Mouse (Mus musculus) megakaryocyte, adult 5-6 weeks (primary cell): ENCODE measurements at regions not wholly inside any gene's neighbourhood (a gene's known extent, or its start where the extent isn't known, plus 50 kb on each side); places are given as distances from the start of the nearest gene placed in this dataset.

Experiments
- ATAC-seq: 2 replicates; pipeline ENCODE4 v1.8.0; 2016; ENCODE audit warnings: mild to moderate bottlenecking, inconsistent platforms; ENCODE audit not compliant: poor library complexity, severe bottlenecking

DNA sequence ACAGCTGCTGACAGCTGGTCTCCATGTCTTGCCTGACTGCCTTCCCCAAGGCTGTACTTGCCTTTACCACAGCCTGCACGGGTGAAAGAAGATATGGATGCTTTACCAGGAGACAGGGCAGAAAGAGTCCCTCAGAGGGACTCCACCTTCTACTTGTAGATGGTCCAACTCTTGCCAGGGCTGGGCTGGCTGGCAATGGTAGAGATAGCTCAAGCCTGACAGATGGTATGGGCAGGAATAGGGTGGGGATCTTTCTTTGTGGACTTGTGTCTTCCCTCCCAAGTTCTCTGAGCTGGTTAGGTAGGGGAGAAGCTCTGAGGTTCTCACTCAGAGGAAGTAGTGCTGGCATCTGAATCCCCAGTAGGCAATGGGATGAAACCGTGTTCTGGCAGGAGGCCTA lies 93.9 kb upstream of the Ret start:
- ATAC-seq, result no peak

DNA sequence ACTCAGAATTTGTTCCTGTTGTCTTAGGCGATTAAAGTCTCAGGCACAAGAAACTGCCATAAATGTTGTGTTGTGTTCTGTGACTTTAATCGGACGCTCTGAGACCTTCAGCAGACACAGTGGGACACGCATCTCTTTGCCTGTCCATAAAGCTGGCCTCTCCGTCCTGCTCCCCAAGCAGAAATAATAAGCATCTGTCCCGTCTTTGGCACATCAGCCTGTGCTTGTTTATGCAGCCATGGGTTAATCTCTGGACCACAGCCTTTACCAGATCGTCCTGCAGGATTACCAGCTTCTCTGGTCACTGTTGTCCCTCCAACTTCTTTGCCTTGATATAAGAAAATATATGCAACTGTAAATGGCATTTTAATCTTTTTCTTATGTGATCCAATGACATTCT lies 87.7 kb upstream of the Ret start:
- no peak for ATAC-seq

GRCm38 (mm10) chr6:118283949-118284568 lies 86.5 kb upstream of the Ret start:
- no peak for ATAC-seq

- ATAC-seq, result no peak
These were observed 66.4 kb upstream of the Ret start for GRCm38 (mm10) chr6:118263951-118264350.

- no peak for ATAC-seq
These were observed 62.4 kb upstream of the Ret start for GRCm38 (mm10) chr6:118259881-118260280.

DNA sequence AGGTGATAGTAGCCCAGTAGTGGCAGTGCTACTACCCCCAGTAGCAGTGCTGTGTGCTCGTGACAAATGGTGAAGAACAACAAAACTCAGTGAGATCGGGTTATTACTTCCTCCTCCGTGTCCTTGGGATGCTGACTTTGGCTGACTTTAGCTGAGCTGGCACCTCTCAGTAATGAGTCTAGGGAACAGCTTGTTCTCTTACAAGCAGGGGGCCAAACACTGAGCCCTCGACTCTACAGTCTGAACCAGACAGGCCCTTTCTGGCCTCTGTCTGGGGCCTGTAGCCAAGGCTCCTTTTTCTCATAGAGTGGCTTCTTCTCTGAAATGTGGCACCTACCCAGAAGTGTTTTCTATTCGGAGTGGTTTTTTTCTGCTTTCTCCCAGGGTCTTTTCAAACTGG lies 57.4 kb upstream of the Ret start:
- no peak for ATAC-seq

DNA sequence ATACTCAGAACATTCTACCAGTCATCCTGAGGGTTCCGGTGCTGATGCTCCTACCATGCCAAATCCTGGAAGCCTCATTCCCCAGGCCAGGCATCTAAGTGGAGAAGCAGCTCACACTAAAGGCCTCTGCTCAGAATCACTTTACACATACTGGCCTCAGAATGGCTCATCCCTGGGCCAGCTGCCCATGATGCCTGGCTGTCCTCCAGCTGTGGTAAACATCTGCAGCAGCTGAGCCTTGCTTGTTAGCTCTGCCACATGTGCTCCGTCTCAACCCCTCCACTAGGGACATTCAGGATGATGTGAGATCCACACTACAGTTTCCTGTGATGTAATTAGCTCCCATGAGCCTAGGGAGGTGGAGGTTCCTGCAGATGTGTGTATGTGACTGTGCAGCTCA lies 55.2 kb upstream of the Ret start:
- no peak for ATAC-seq

DNA sequence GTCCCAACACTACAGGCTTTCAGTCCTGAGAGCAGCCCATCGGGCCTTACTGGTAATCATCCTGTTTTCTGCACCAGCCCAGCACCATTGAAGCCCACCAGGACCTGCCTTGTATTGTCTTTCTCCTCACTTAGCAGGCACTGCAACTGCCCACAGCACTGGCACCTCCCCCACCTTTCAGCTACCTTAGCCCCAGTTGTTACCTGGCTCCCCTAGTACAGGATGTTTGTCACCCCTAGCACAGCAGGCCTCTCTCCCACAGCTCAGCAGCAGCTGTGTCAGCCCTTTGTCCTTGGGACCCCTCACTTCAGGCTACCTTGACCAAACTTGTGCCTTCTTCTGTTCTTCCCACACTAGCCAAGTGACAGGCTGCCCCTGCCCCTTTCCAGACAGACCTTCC lies 53.6 kb upstream of the Ret start:
- no peak for ATAC-seq

DNA sequence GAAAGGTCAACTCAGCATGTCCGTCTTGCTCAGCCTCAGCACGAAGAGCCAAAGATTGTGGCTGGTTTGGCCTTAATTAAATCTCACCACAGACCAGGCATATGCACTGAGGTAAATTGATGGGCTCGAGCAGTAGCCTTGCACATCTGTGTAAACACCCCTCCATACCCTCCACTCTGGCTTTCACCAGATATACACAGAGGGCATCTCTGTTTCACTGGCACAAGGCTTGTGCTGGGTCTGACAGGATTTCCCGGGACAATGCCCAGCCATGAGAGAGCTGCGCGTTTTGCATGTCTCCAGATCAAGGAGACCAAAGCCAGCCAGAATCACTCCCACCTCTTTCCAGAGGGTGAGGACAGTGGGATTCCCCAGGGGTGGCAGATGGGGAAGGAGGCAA lies 52.5 kb upstream of the Ret start:
- ATAC-seq, result no peak
